Mouse (Mus musculus) bone marrow macrophage, adult 2 months (primary cell): ENCODE results near the gene Cxadr. TPM values are rescaled to one million over a fixed set of nuclear protein-coding genes. Genes with fewer than 3 reads are reported as not detected.

ENCODE experiments used
- H3K27ac ChIP-seq: 2 replicates; pipeline ENCODE4 v1.5.1; 2012; ENCODE audit warnings: low read depth, low read length; ENCODE audit not compliant: insufficient read depth
- H3K4me1 ChIP-seq: 2 replicates; pipeline ENCODE4 v1.6.1; 2012; ENCODE audit warnings: low read length; ENCODE audit not compliant: control insufficient read depth, insufficient read depth
- H3K4me3 ChIP-seq: 2 replicates; pipeline ENCODE4 v1.5.1; 2012; ENCODE audit warnings: mild to moderate bottlenecking, low read length, moderate library complexity; ENCODE audit not compliant: insufficient read depth
- CTCF ChIP-seq: IDR thresholded peaks from 2 replicates; pipeline ENCODE4 v1.5.1; 2012; ENCODE audit warnings: low read depth, mild to moderate bottlenecking, low read length, moderate library complexity
- POLR2A ChIP-seq: IDR thresholded peaks from 2 replicates; pipeline ENCODE4 v1.6.1; 2012; ENCODE audit warnings: mild to moderate bottlenecking, low read depth, low read length, borderline replicate concordance
- polyA plus RNA-seq: library from polyadenylated mRNA; stranded (reverse); fragments of >200 nt; gene quantifications from 2 replicates; pipeline ENCODE4 v1.2.4, GENCODE M21; 2012; ENCODE audit not compliant: missing spikeins, insufficient read depth, insufficient read length

Gene Cxadr
- polyA plus RNA-seq, 1 experiment = not detected

DNA sequence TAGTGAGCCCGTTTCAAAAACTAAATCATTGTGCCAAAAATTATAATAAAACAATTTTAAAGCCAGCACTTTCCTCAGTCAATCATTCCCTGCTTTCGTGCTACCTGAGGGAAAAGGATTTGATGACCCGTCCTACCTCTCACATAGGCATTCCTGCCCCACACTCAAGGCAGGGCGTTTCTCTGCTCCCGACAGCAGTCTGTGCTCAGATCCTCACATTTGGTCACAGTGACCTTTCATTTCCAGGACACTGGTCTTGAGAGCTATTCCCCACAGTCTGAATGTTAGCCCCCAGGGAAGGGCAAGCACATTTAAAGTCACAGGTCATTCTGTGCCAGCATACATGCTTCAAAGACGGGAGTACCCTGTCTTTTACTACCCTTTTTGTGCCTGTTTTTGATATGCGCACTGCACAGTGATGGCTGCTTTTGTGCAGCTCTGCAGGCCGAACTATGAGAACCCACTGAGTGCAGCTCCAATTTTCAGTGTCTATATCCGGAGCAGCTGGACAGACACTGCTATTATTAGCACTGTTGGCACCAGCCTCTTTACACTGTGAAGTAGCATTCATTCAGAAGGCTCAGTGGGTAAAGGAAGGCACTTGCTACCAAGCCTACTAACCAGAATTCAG lies 26.3 kb upstream of the Cxadr start:
- Histone ChIP-seq H3K4me1 (no peaks in the 10 kb centered on the region), H3K27ac (no peak overlapping the region), H3K4me3 (no peak overlapping the region)
- TF ChIP-seq CTCF (no peak), POLR2A (no peak)

DNA sequence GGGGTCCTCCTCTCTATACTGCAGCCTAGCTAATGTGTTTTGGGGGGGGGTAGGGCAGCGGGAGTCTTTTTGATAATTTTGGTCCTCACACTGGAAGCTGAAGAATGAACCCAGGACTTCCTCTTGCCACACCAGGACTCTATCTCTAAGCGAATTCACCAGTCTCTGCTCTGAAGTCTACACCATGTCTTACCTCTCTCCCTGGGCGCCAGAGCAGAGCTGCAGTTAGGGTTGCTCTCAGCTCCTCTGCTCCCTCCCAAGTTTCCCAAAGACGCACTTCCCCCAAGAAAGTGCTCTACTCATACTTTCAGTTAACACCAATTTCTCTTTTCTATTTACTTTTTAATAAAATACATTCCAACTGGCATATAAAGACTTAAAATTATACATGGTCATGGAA lies 23.7 kb upstream of the Cxadr start:
- Histone ChIP-seq H3K4me1 (no peaks in the 10 kb centered on the region), H3K4me3 (no peak overlapping the region), H3K27ac (no peak overlapping the region)
- TF ChIP-seq CTCF = no peak

DNA sequence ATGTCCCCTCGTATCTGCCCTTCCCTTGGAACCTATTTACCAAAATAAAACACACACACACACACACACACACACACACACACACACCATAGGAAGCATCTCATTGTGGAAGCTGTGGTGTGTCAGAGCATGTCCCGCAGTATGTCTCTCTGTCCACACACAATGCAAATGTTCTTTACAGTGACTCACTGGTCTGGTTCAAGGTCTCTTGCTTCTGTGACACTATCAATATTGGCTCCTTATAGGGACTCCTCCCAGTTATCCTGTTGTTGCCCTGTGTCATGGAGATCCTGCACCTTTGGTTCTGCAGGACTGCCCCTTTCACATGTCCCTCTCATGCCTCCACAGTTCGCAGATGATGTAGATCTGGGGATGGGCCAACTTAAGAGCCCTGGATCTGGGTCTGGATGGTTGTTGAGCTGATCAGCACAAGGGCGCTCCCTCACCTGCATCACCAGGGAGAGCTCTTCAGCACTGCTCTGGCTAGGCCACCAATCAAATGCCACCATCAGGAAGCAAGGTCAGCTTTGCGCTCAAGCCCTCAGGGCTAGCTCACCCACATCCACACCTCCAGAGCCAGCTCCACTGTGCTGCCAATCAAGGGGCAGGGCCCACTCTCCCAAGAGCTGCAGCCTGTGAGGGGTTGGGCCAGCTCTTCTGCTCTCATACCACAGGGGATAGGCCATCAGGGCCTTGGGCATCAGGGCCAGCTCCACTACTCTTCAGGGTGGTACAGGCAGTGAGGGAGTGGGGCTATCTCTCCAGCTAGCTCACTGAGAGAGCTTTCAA lies 21.0 kb upstream of the Cxadr start:
- Histone ChIP-seq H3K27ac (no peak overlapping the region), H3K4me3 (no peak overlapping the region), H3K4me1 (no peaks in the 10 kb centered on the region)
- no peak for TF ChIP-seq CTCF
- no peak for TF ChIP-seq POLR2A

DNA sequence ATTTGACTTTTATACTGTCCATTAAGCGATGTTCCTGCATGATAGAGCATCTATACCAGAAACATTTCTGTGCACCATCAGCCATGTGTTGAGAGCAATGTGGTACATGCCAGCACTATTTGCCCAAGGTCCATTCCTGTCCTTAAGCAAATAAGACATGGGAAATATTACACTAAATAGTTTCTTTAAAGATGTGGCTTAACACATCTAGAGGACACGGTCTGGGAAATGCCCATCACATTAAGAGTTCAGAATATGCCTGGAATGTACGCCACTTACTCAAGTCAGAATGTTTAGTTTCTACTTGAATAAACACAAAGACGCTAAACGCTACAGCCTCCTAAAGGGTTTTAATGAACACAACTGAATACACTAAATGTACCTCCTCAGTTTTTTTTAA lies 18.1 kb upstream of the Cxadr start:
- no peaks in the 10 kb centered on the region for H3K4me1 ChIP-seq
- H3K27ac ChIP-seq = no peak overlapping the region
- H3K4me3 ChIP-seq = no peak overlapping the region
- no peak for TF ChIP-seq CTCF
- no peak for TF ChIP-seq POLR2A

DNA sequence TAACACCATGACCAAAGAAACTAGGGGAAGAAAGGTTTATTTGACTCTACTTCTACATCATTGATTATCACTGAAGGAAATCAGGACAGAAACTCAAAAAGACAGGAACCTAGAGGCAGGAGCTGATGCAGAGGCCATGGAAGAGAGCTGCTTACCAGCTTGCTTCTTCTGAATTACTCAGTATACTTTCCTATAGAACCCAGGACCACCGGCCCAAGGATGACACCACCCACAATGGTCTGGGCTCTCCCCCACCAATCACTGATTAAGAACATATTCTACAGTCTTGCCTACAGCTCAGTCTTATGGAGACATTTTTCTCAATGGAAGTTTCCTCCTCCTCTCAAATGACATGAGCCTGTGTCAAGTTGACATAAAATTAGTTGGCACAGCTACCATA lies 7.2 kb upstream of the Cxadr start:
- no peak overlapping the region for H3K27ac ChIP-seq
- H3K4me3 ChIP-seq = no peak overlapping the region
- H3K4me1 ChIP-seq = no peaks in the 10 kb centered on the region
- TF ChIP-seq POLR2A = no peak
- TF ChIP-seq CTCF = no peak

DNA sequence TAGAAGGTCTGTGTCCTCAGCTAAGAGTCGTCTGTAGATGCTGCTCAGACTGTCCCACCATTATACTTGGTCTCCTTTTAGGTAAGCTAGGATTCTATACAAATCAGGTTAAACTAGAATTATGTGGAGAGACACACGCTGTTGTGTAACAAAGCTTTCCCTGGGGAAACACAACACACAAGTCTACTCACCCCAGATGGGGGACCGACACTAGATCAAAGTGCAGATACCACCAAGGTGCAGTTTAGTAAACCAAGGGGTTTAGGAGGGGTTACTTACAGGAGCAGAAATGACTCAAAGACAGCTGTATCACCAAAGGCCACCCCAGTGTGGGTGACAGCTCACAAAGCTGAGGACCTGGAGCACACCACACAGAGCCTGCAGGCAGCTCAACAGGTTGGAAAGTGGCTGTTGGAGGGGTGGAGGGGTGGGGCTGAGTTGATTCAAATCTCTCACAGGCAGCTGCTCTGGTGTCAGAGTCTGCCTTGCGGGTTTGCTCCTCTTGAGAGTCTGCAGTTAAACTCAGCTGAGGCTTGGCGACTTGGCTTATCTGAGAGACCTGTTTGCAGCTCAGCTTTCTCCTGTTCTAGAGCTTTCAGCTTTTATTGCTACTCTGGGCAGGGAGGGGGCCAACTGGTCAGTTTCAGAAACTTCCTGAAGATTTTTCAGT lies 6.5 kb upstream of the Cxadr start:
- Histone ChIP-seq H3K4me3 (no peak overlapping the region), H3K27ac (no peak overlapping the region), H3K4me1 (no peaks in the 10 kb centered on the region)
- no peak for TF ChIP-seq POLR2A
- no peak for TF ChIP-seq CTCF

DNA sequence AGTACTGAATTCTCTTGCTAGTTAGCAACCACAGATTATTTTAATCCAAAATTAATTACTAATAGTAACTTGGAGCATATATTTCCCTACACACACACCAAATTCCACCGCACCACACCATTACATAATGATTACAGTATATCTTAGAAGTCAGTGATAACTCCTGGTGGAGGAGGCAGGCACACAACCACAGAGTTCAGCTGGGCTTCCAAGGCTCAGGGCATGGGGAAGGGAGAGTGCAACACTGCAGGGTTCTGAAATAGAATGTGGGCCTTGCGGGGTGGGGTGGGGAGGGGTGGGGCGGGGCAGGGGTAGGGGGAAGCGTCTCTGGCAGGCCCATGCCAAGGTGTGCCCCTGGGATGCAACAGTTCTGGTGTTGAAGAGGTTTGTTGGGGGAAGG lies 5.7 kb upstream of the Cxadr start:
- Histone ChIP-seq H3K4me3 (no peak overlapping the region), H3K4me1 (no peaks in the 10 kb centered on the region), H3K27ac (no peak overlapping the region)
- TF ChIP-seq POLR2A (no peak), CTCF (no peak)

DNA sequence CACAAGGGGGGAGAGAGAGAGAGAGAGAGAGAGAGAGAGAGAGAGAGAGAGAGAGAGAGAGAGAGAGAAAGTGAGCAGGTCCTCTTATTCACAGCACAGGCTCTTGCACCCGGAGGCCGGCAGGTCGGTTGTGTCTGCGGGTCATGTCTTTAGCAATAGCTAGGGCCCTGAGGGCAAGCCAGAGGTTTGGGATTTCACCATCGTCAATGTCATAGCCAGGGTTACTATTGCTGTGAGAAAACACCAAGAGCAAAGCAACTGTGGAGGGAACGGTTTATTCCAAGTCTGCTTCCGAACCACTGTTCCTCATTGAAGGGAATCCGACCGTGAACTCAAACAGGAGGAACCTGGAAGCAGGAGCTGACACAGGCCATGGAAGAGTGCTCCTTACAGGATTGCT lies 5.2 kb upstream of the Cxadr start:
- TF ChIP-seq CTCF = no peak
- TF ChIP-seq POLR2A = no peak
- Histone ChIP-seq H3K4me3 (no peak overlapping the region), H3K4me1 (no peaks in the 10 kb centered on the region), H3K27ac (no peak overlapping the region)

DNA sequence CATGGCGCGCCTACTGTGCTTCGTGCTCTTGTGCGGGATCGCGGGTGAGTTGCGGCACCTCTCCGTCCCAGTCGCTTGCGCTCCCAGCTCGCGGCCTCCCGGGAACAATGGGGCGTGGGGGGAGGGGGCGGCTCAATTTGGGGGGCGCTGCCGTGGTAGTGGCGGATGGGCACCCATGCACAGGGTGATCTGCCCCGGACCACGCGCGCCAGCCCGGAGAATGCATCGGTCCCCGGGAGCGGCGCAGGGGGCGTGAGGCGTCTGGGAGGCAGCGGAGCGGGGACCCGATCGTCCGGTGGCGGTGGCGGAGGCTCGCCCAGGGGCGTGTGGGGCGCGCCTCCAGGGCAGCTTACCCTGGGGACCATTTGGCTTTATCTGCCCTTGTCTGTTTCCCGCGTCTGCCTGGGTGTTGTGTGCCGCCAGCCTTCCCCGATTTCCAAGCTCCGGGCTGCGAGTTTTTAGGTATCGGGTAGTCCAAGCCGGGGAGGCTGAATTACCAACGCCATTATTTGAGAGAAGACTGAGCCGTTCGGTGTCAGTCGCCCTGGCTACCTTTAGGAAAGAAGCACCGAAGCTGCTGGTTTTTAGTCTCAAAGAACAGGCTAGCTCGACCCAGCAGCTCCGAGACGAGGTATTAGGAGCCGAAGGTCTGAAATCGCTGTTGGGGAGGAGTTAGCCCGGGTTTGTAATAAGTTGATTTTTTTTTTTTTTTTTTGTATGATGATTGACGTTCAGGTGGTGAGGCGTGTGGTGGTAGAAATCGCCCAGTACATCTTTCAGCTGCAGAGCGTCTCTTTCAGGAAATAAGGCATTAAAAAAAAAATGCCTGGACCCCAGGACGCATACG lies 765 bp downstream of the Cxadr start:
- Histone ChIP-seq H3K4me3 (peak overlapping the region; percentile 56), H3K4me1 (no peaks in the 10 kb centered on the region), H3K27ac (no peak overlapping the region)
- TF ChIP-seq POLR2A (no peak), CTCF (no peak)

DNA sequence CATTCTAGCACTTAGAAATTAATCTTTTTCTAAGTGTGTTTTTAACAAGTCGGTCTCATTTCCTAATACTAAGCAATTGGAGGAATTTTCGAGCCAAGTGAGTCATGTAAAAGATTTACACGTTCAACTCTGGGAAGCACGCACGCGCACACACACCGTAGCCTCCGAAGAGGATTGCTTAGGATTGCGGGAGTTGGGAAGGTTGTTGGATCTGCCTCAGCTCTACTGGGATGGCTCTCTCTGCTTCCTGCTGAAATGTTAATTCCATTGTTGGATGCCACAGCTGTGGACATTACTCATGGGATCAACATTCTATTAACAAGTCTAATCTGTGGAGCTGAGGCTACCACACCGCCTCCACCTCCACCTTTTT lies 1.4 kb downstream of the Cxadr start:
- TF ChIP-seq CTCF = no peak
- no peak for TF ChIP-seq POLR2A
- Histone ChIP-seq H3K27ac (no peak overlapping the region), H3K4me1 (no peaks in the 10 kb centered on the region), H3K4me3 (no peak overlapping the region)
